Mouse (Mus musculus): ENCODE data around the gene Gadd45a. TPM values are rescaled to one million over a fixed set of nuclear protein-coding genes. Genes with fewer than 3 reads are reported as not detected.

The Gadd45a gene
- polyA plus RNA-seq, 1 experiment from 2014 or later: 6.5 TPM

DNA sequence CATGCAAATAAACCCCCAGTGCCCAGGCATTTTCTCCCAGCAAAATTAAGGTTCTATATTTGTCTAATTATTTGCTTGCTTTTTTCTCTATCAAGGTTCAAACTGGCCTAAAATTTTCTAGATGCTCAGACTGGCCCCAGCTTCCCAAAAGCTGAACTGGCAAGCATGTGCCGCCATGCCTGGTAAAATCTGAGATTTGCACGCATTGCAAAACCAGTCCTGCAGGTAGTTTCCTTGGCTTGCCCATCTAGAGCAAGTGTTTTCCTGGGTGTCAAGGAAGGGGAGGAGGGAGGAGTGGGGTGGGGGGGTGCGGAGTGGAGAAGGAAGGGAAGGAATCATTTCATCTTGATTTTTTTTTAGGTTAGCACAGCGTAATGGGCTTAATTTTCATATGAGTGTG, 36.2 kb upstream of the Gadd45a start:
- Histone ChIP-seq H3K36me3 (ENCODE audit: control insufficient read depth, insufficient read depth) (no peaks in the 10 kb centered on the region), H3K9me3 (replicated peaks; ENCODE audit: control insufficient read depth, low read length) (no peaks in the 10 kb centered on the region), H3K27ac (ENCODE audit: low read length) (no peak overlapping the region), H3K4me2 (ENCODE audit: low read depth, low read length) (no peak overlapping the region), H3K9ac (ENCODE audit: low read length) (no peak overlapping the region), H3K27me3 (ENCODE audit: control insufficient read depth, insufficient read depth, low read length) (no peaks in the 10 kb centered on the region), H3K4me3 (ENCODE audit: low read length) (no peak overlapping the region), H3K4me1 (ENCODE audit: control insufficient read depth, insufficient read depth, low read length) (no peaks in the 10 kb centered on the region)
- 82% methylated on average over 4 of the region's 4 CpGs for WGBS
- ATAC-seq (replicated peaks; ENCODE audit: extremely low read depth, insufficient read depth, low FRiP score): no peak

GRCm38 (mm10) chr6:67071615-67072014, 34.4 kb upstream of the Gadd45a start:
- Histone ChIP-seq H3K36me3 (ENCODE audit: control insufficient read depth, insufficient read depth) (no peaks in the 10 kb centered on the region), H3K4me1 (ENCODE audit: control insufficient read depth, insufficient read depth, low read length) (no peaks in the 10 kb centered on the region), H3K9ac (ENCODE audit: low read length) (no peak overlapping the region), H3K9me3 (replicated peaks; ENCODE audit: control insufficient read depth, low read length) (no peaks in the 10 kb centered on the region), H3K27ac (ENCODE audit: low read length) (no peak overlapping the region), H3K27me3 (ENCODE audit: control insufficient read depth, insufficient read depth, low read length) (no peaks in the 10 kb centered on the region), H3K4me2 (ENCODE audit: low read depth, low read length) (no peak overlapping the region), H3K4me3 (ENCODE audit: low read length) (no peak overlapping the region)
- WGBS: 75% methylated on average over 1 of the region's 1 CpGs
- ATAC-seq (replicated peaks; ENCODE audit: extremely low read depth, insufficient read depth, low FRiP score): no peak

- 58% methylated on average over 9 of the region's 9 CpGs for WGBS
- no peaks in the 10 kb centered on the region for H3K4me1 ChIP-seq (ENCODE audit: control insufficient read depth, insufficient read depth, low read length)
- H3K27ac ChIP-seq (ENCODE audit: low read length): no peak overlapping the region
- ATAC-seq (replicated peaks; ENCODE audit: extremely low read depth, insufficient read depth, low FRiP score): no peak
- H3K9ac ChIP-seq (ENCODE audit: low read length): no peak overlapping the region
- H3K9me3 ChIP-seq (replicated peaks; ENCODE audit: control insufficient read depth, low read length): no peaks in the 10 kb centered on the region
- H3K4me3 ChIP-seq (ENCODE audit: low read length): no peak overlapping the region
- H3K36me3 ChIP-seq (ENCODE audit: control insufficient read depth, insufficient read depth): no peaks in the 10 kb centered on the region
- H3K4me2 ChIP-seq (ENCODE audit: low read depth, low read length): no peak overlapping the region
- H3K27me3 ChIP-seq (ENCODE audit: control insufficient read depth, insufficient read depth, low read length): no peaks in the 10 kb centered on the region
Measured at GRCm38 (mm10) chr6:67069800-67070315, 32.6 kb upstream of the Gadd45a start.

DNA sequence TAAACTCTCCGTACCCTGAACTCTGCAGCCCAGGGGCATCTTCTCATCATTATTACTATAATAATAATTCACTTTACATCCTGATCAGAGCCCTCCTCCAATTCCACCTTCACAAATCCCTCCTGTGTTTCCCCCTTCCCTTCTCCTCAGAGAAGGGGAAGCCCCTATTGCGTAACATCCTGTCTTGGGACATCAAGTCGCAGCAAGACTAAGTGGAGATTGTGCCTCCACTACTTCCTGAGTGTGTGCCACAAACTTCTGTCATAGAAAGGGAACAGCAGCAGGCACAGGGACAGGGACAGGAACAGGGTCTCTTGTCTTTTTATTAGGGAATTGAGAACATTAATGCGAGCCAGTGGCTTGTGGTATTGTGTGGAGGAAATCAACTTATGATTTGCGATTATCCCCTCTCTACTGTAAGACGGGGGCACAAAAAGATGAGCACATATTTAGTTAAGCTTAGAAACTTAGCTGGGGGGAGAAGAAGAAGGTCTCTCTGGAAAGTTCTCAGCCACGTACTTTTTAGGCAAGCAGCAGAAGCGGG, 32.0 kb upstream of the Gadd45a start:
- Histone ChIP-seq H3K27ac (ENCODE audit: low read length) (no peak overlapping the region), H3K9ac (ENCODE audit: low read length) (no peak overlapping the region), H3K27me3 (ENCODE audit: control insufficient read depth, insufficient read depth, low read length) (no peaks in the 10 kb centered on the region), H3K9me3 (replicated peaks; ENCODE audit: control insufficient read depth, low read length) (no peaks in the 10 kb centered on the region), H3K4me1 (ENCODE audit: control insufficient read depth, insufficient read depth, low read length) (no peaks in the 10 kb centered on the region), H3K4me3 (ENCODE audit: low read length) (no peak overlapping the region), H3K4me2 (ENCODE audit: low read depth, low read length) (no peak overlapping the region), H3K36me3 (ENCODE audit: control insufficient read depth, insufficient read depth) (no peaks in the 10 kb centered on the region)
- 73% methylated on average over 8 of the region's 8 CpGs for WGBS
- ATAC-seq (replicated peaks; ENCODE audit: extremely low read depth, insufficient read depth, low FRiP score): no peak

GRCm38 (mm10) chr6:67060057-67060456, 22.8 kb upstream of the Gadd45a start:
- H3K27me3 ChIP-seq (ENCODE audit: control insufficient read depth, insufficient read depth, low read length): no peaks in the 10 kb centered on the region
- H3K4me1 ChIP-seq (ENCODE audit: control insufficient read depth, insufficient read depth, low read length): 0 out of 2 replicates have a peak, but pooled peaks cover 3% of the 10 kb centered on the region
- H3K9me3 ChIP-seq (replicated peaks; ENCODE audit: control insufficient read depth, low read length): no peaks in the 10 kb centered on the region
- no peak overlapping the region for H3K4me3 ChIP-seq (ENCODE audit: low read length)
- no peak overlapping the region for H3K9ac ChIP-seq (ENCODE audit: low read length)
- H3K36me3 ChIP-seq (ENCODE audit: control insufficient read depth, insufficient read depth): no peaks in the 10 kb centered on the region
- ATAC-seq (replicated peaks; ENCODE audit: extremely low read depth, insufficient read depth, low FRiP score): no peak
- 80% methylated on average over 5 of the region's 5 CpGs for WGBS
- H3K4me2 ChIP-seq (ENCODE audit: low read depth, low read length): no peak overlapping the region
- H3K27ac ChIP-seq (ENCODE audit: low read length): no peak overlapping the region

- H3K27ac ChIP-seq (ENCODE audit: low read length): no peak overlapping the region
- H3K4me1 ChIP-seq (ENCODE audit: control insufficient read depth, insufficient read depth, low read length): 0 out of 2 replicates have a peak, but pooled peaks cover 3% of the 10 kb centered on the region
- WGBS: 70% methylated on average over 7 of the region's 7 CpGs
- no peak for ATAC-seq (replicated peaks; ENCODE audit: extremely low read depth, insufficient read depth, low FRiP score)
- H3K36me3 ChIP-seq (ENCODE audit: control insufficient read depth, insufficient read depth): no peaks in the 10 kb centered on the region
- no peaks in the 10 kb centered on the region for H3K9me3 ChIP-seq (replicated peaks; ENCODE audit: control insufficient read depth, low read length)
- H3K4me3 ChIP-seq (ENCODE audit: low read length): no peak overlapping the region
- H3K27me3 ChIP-seq (ENCODE audit: control insufficient read depth, insufficient read depth, low read length): peaks cover 2% of the 10 kb centered on the region; the same call in 1 of the 2 replicates
- no peak overlapping the region for H3K9ac ChIP-seq (ENCODE audit: low read length)
- H3K4me2 ChIP-seq (ENCODE audit: low read depth, low read length): no peak overlapping the region
Measured at GRCm38 (mm10) chr6:67057991-67058696, 20.9 kb upstream of the Gadd45a start.

DNA sequence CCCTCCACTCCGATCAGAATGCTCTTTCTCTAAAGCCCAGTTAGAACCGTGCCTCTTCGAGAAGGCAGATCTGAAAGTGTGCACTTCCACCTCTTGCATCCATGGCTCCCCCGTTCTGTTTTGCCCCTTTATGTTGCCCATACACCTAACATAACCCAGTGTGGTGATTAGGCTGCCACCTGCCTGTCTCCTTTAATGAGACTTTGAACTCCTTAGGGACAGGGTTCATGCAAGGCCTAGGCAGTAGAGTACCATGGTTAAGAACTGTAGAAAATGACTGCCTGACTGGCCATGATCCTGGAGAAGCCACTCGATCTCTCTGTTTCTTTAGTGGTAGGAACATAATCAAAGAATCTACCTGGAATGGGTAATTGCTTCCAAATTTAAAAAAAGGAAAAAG, 20.3 kb upstream of the Gadd45a start:
- ATAC-seq (replicated peaks; ENCODE audit: extremely low read depth, insufficient read depth, low FRiP score): no peak
- Histone ChIP-seq H3K27me3 (ENCODE audit: control insufficient read depth, insufficient read depth, low read length) (peaks cover 2% of the 10 kb centered on the region; the same call in 1 of the 2 replicates), H3K4me2 (ENCODE audit: low read depth, low read length) (no peak overlapping the region), H3K4me1 (ENCODE audit: control insufficient read depth, insufficient read depth, low read length) (0 out of 2 replicates have a peak, but pooled peaks cover 3% of the 10 kb centered on the region), H3K9me3 (replicated peaks; ENCODE audit: control insufficient read depth, low read length) (no peaks in the 10 kb centered on the region), H3K36me3 (ENCODE audit: control insufficient read depth, insufficient read depth) (no peaks in the 10 kb centered on the region), H3K9ac (ENCODE audit: low read length) (no peak overlapping the region), H3K27ac (ENCODE audit: low read length) (no peak overlapping the region), H3K4me3 (ENCODE audit: low read length) (no peak overlapping the region)
- 80% methylated on average over 5 of the region's 5 CpGs for WGBS

DNA sequence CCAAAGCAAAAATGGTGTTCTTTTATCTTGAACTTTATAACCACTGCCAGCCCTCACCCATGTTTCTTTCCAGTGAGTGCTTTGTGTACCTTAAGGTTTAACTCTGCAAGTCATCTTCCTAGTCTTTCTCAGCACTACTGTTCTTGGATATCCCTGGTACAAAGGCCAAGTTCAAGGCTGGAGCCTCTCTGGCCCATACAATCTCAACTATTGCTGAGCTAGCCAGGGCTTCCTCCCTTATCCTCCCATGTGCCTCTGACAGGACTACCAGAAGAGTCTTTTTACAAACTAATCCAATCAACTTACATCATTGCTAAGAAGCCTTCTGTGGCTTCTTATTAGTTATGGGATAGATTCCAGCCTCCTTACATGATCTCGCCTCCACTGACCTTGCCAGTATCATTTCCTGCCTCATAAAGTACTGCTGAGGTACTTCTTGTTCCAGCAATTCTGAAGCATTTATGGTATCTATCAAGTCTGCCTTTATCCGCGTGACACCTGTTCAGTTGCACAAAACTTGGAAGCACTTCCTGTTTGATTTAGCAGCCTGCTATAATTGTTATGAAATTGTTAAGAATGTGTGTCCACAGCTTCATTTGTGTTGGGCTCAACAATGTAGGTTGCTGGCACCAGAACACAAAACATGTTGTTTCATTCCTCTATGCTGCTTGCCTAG, 19.8 kb upstream of the Gadd45a start:
- no peak overlapping the region for H3K27ac ChIP-seq (ENCODE audit: low read length)
- H3K4me2 ChIP-seq (ENCODE audit: low read depth, low read length): no peak overlapping the region
- 0 out of 2 replicates have a peak, but pooled peaks cover 3% of the 10 kb centered on the region for H3K4me1 ChIP-seq (ENCODE audit: control insufficient read depth, insufficient read depth, low read length)
- H3K36me3 ChIP-seq (ENCODE audit: control insufficient read depth, insufficient read depth): no peaks in the 10 kb centered on the region
- ATAC-seq (replicated peaks; ENCODE audit: extremely low read depth, insufficient read depth, low FRiP score): no peak
- no peak overlapping the region for H3K4me3 ChIP-seq (ENCODE audit: low read length)
- WGBS: 71% methylated on average over 3 of the region's 3 CpGs
- H3K9ac ChIP-seq (ENCODE audit: low read length): no peak overlapping the region
- H3K9me3 ChIP-seq (replicated peaks; ENCODE audit: control insufficient read depth, low read length): no peaks in the 10 kb centered on the region
- H3K27me3 ChIP-seq (ENCODE audit: control insufficient read depth, insufficient read depth, low read length): peaks cover 2% of the 10 kb centered on the region; the same call in 1 of the 2 replicates
